Mouse (Mus musculus) myocyte (in vitro differentiated cells): Measurements from ENCODE around the gene Fam209. TPM values are rescaled to one million over a fixed set of nuclear protein-coding genes. Genes with fewer than 3 reads are reported as not detected.

Experiments
- H3K27me3 ChIP-seq: one replicate; pipeline ENCODE4 v1.6.1; 2011; ENCODE audit not compliant: control insufficient read depth, insufficient read depth, insufficient read length
- H3K36me3 ChIP-seq: one replicate; pipeline ENCODE4 v1.6.1; 2011; ENCODE audit not compliant: control insufficient read depth, insufficient read depth
- H3K4me2 ChIP-seq: one replicate; pipeline ENCODE4 v1.6.1; 2011; ENCODE audit warnings: low read depth, control low read depth
- H3K4me3 ChIP-seq: one replicate; pipeline ENCODE4 v1.5.1; 2011; ENCODE audit warnings: mild to moderate bottlenecking, control low read depth, moderate library complexity
- H3K79me2 ChIP-seq: one replicate; pipeline ENCODE4 v1.6.1; 2011; ENCODE audit not compliant: control insufficient read depth, insufficient read depth
- H3ac ChIP-seq: one replicate; pipeline ENCODE4 v1.6.1; 2011; ENCODE audit not compliant: control insufficient read depth, insufficient read length
- CEBPB ChIP-seq: IDR thresholded peaks from 2 replicates; pipeline ENCODE4 v1.6.1; 2011; ENCODE audit warnings: mild to moderate bottlenecking, moderate library complexity; ENCODE audit not compliant: poor library complexity, insufficient read depth, severe bottlenecking
- E2F4 ChIP-seq: IDR thresholded peaks from one replicate; pipeline ENCODE4 v1.6.1; 2011; ENCODE audit warnings: mild to moderate bottlenecking, control low read depth, moderate library complexity; ENCODE audit not compliant: insufficient read depth
- MAX ChIP-seq: IDR thresholded peaks from one replicate; pipeline ENCODE4 v1.6.1; 2011; ENCODE audit warnings: low read depth, mild to moderate bottlenecking, control low read depth
- MYOD1 ChIP-seq, 3 experiments: IDR thresholded peaks; one replicate each; pipeline ENCODE4 v1.6.1; 2011; ENCODE audit warnings: control low read depth in 2 of 3, low read depth in 2 of 3, mild to moderate bottlenecking in 2 of 3, moderate library complexity in 1 of 3; ENCODE audit not compliant: insufficient read length in 2 of 3, control insufficient read depth in 1 of 3
- MYOG ChIP-seq, 3 experiments: IDR thresholded peaks; one replicate each; pipeline ENCODE4 v1.6.1; 2011; ENCODE audit warnings: control low read depth in 2 of 3, low read depth in 2 of 3, mild to moderate bottlenecking in 2 of 3; ENCODE audit not compliant: insufficient read length in 2 of 3, control insufficient read depth in 1 of 3, insufficient read depth in 1 of 3
- POLR2A ChIP-seq: IDR thresholded peaks from one replicate; pipeline ENCODE4 v1.6.1; 2011; ENCODE audit warnings: low read depth, mild to moderate bottlenecking, control low read depth, moderate library complexity; ENCODE audit not compliant: insufficient read length
- POLR2AphosphoS2 ChIP-seq: IDR thresholded peaks from one replicate; pipeline ENCODE4 v1.6.1; 2011; ENCODE audit warnings: low read depth, control low read depth; ENCODE audit not compliant: insufficient read length
- REST ChIP-seq: IDR thresholded peaks from one replicate; pipeline ENCODE4 v1.6.1; 2011; ENCODE audit warnings: mild to moderate bottlenecking, control low read depth, moderate library complexity; ENCODE audit not compliant: insufficient read depth, insufficient read length
- SRF ChIP-seq: IDR thresholded peaks from one replicate; pipeline ENCODE4 v1.6.1; 2011; ENCODE audit warnings: low read depth; ENCODE audit not compliant: control insufficient read depth, insufficient read length
- TCF12 ChIP-seq: IDR thresholded peaks from one replicate; pipeline ENCODE4 v1.6.1; 2011; ENCODE audit warnings: mild to moderate bottlenecking, control low read depth; ENCODE audit not compliant: poor library complexity, insufficient read depth, severe bottlenecking
- TCF3 ChIP-seq: IDR thresholded peaks from one replicate; pipeline ENCODE4 v1.6.1; 2011; ENCODE audit warnings: low read depth, control low read depth; ENCODE audit not compliant: insufficient read length
- USF1 ChIP-seq: IDR thresholded peaks from one replicate; pipeline ENCODE4 v1.6.1; 2011; ENCODE audit warnings: low read depth, mild to moderate bottlenecking, control low read depth, moderate library complexity
- polyA plus RNA-seq: library from polyadenylated mRNA; unstranded; fragments of >200 nt; fragmentation: generic; extraction: Trizol; gene quantifications from one replicate; pipeline ENCODE4 v1.2.1, GENCODE M21; 2012; ENCODE audit warnings: missing spikeins

Fam209 gene
- polyA plus RNA-seq, 1 experiment: 0.08 TPM

- no peak overlapping the region for H3K4me2 ChIP-seq
- no peak overlapping the region for H3K4me3 ChIP-seq
- no peaks in the 10 kb centered on the region for H3K79me2 ChIP-seq
- no peaks in the 10 kb centered on the region for H3K27me3 ChIP-seq
- no peak for TF ChIP-seq TCF12
- TF ChIP-seq USF1: no peak
- TF ChIP-seq POLR2A: no peak
- no peak for TF ChIP-seq E2F4
- TF ChIP-seq SRF: no peak
- no peak for TF ChIP-seq CEBPB
- no peak for TF ChIP-seq MYOG (IDR thresholded peaks at IDR 0.05; ENCODE audit: control insufficient read depth in 1 of 3, insufficient read depth in 1 of 3, insufficient read length in 2 of 3, low read depth in 2 of 3)
- no peak overlapping the region for H3ac ChIP-seq
- no peaks in the 10 kb centered on the region for H3K36me3 ChIP-seq
These were observed 28.5 kb downstream of the Fam209 start for GRCm38 (mm10) chr2:172500752-172501316.

- Histone ChIP-seq H3K27me3 (peaks cover 2% of the 10 kb centered on the region), H3K4me2 (no peak overlapping the region), H3K79me2 (no peaks in the 10 kb centered on the region), H3K4me3 (no peak overlapping the region), H3K36me3 (no peaks in the 10 kb centered on the region), H3ac (no peak overlapping the region)
- TF ChIP-seq MYOD1 (IDR thresholded peaks at IDR 0.05; ENCODE audit: control insufficient read depth in 1 of 3, insufficient read length in 2 of 3, low read depth in 2 of 3): no peak
- no peak for TF ChIP-seq TCF12
- no peak for TF ChIP-seq E2F4
- TF ChIP-seq USF1: no peak
- no peak for TF ChIP-seq REST
- TF ChIP-seq SRF: no peak
- no peak for TF ChIP-seq MAX
- TF ChIP-seq TCF3: no peak
- TF ChIP-seq MYOG (IDR thresholded peaks at IDR 0.05; ENCODE audit: control insufficient read depth in 1 of 3, insufficient read depth in 1 of 3, insufficient read length in 2 of 3, low read depth in 2 of 3): no peak
- TF ChIP-seq POLR2AphosphoS2: no peak
- TF ChIP-seq CEBPB: no peak
- no peak for TF ChIP-seq POLR2A
These were observed 29.0 kb downstream of the Fam209 start for GRCm38 (mm10) chr2:172501341-172501740.

GRCm38 (mm10) chr2:172502168-172502567, 29.8 kb downstream of the Fam209 start:
- H3K27me3 ChIP-seq: peaks cover 5% of the 10 kb centered on the region
- TF ChIP-seq TCF3 (no peak), POLR2A (no peak), TCF12 (no peak), MYOG (IDR thresholded peaks at IDR 0.05; ENCODE audit: control insufficient read depth in 1 of 3, insufficient read depth in 1 of 3, insufficient read length in 2 of 3, low read depth in 2 of 3) (no peak)
- no peaks in the 10 kb centered on the region for H3K36me3 ChIP-seq
- no peak overlapping the region for H3K4me2 ChIP-seq
- H3K79me2 ChIP-seq: no peaks in the 10 kb centered on the region
- H3ac ChIP-seq: no peak overlapping the region
- H3K4me3 ChIP-seq: no peak overlapping the region

GRCm38 (mm10) chr2:172506121-172506520, 33.8 kb downstream of the Fam209 start:
- H3K4me2 ChIP-seq: no peak overlapping the region
- H3K36me3 ChIP-seq: no peaks in the 10 kb centered on the region
- no peak overlapping the region for H3K4me3 ChIP-seq
- no peaks in the 10 kb centered on the region for H3K79me2 ChIP-seq
- TF ChIP-seq MYOD1 (IDR thresholded peaks at IDR 0.05; ENCODE audit: control insufficient read depth in 1 of 3, insufficient read length in 2 of 3, low read depth in 2 of 3) (no peak), TCF12 (no peak), SRF (no peak), MYOG (IDR thresholded peaks at IDR 0.05; ENCODE audit: control insufficient read depth in 1 of 3, insufficient read depth in 1 of 3, insufficient read length in 2 of 3, low read depth in 2 of 3) (no peak), TCF3 (no peak), CEBPB (no peak), MAX (no peak), USF1 (no peak)
- no peak overlapping the region for H3ac ChIP-seq
- peaks cover 5% of the 10 kb centered on the region for H3K27me3 ChIP-seq

- Histone ChIP-seq H3K4me2 (no peak overlapping the region), H3K79me2 (no peaks in the 10 kb centered on the region), H3K4me3 (no peak overlapping the region), H3K36me3 (no peaks in the 10 kb centered on the region), H3K27me3 (peaks cover 5% of the 10 kb centered on the region), H3ac (no peak overlapping the region)
- no peak for TF ChIP-seq TCF3
- no peak for TF ChIP-seq CEBPB
- TF ChIP-seq E2F4: no peak
- TF ChIP-seq REST: no peak
- TF ChIP-seq MYOG (IDR thresholded peaks at IDR 0.05; ENCODE audit: control insufficient read depth in 1 of 3, insufficient read depth in 1 of 3, insufficient read length in 2 of 3, low read depth in 2 of 3): no peak
These were observed 37.9 kb downstream of the Fam209 start for GRCm38 (mm10) chr2:172510056-172510712.
